Mouse (Mus musculus): Measurements from ENCODE around the gene Sat2.

- no peak for TF ChIP-seq CTCF (IDR thresholded peaks at IDR 0.05; ENCODE audit: control insufficient read depth, insufficient read depth, insufficient read length)
- TF ChIP-seq CEBPB (IDR thresholded peaks at IDR 0.05; ENCODE audit: low read depth), result no peak
These were observed 20.1 kb upstream of the Sat2 start for GRCm38 (mm10) chr11:69601768-69602167.
